Mouse (Mus musculus): ENCODE measurements at regions not wholly inside any gene's neighbourhood (a gene's known extent, or its start where the extent isn't known, plus 50 kb on each side); places are given as distances from the start of the nearest gene placed in this dataset.

DNA sequence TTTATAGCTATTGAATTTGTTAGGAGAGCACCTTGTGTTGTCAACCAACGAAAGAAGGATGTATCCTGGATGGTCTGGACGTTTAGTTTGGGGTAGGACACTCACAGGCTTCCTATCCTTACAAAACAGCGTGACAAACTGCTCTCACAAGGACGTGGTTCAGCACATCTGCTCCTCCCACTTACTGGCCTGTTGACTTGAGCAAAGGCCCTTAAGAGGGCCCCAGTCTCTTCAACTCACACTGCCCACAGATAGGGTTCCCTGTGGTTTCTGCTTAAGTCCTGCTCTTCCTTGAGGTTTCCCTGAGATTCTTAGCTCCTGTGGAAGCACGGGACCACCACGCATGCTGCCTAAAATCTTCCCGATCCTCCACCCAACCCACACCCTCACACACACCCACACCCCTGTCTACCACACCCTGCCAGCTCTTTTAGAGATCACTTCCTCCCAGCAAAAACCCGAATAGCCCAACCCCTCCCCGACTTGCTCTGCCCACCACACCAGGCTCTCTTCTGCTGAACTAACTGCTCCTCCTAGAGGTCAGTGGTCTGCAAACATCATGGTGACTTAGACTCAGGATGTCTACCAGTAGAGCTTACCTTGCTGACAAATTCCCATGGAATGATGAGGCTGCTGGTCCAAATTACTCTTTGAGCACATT is 95.7 kb upstream of the Hnrnpa3 start:
- DNase-seq (ENCODE audit: low spot score in 2 of 2) = no peak

DNA sequence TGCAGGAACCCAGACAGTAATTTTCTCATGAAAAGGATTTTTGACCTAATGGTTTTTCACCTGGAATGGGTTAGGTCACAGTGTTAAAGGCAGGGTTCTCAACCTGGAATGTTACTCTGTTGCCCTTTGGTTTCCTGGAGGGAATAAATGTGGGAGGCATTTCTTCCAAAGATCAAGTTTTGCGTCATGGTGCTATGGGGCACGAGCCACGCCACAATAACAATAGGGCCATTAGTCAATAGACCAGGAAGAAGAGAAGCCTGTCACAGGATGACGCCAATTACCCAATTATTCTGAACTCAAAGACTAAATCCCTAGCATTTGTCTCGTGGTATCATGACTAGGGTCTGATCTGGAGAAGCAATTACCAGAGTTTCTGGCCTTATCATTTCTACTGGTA is 94.3 kb upstream of the Hnrnpa3 start:
- no peak for DNase-seq (ENCODE audit: low spot score in 2 of 2)

DNA sequence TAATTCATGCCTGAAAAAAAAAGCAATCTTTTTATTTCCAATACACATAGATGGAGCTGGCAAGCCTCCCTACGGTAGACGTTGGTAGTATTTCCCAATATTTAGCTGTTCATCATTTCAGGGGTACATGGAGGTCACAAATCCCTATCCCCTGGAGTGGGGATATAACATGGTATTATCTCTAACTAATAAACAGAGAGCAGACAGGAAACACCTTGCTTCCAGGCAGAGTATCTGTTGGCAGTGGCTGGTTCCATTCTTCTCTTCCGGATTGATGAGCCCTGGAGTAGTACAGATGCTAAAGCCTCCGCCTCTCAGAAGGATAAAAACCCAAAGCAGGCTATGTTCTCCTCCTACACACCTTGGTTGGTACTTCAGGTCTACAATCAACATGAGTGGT is 91.9 kb upstream of the Hnrnpa3 start:
- no peak for DNase-seq (ENCODE audit: low spot score in 2 of 2)

DNA sequence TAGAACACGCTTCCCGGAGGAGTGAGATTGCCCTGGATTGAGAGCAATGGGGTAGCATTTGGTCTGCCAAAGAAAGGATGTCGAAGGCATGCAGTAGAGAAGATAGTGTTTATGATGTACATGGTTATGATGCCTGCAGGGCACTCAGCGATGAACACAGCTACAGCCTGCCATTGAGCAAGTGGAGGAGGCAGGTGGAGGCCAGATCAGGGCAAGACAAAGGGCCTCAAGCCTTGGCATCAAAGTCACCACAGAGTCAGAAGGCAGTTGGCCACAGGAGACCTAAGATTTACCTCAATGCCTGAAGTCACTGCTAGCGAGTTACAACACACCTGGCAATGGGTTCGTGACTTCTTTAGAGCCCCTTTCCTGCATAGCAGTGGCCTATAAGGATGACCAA is 89.3 kb upstream of the Hnrnpa3 start:
- DNase-seq (ENCODE audit: low spot score in 2 of 2) = no peak

DNA sequence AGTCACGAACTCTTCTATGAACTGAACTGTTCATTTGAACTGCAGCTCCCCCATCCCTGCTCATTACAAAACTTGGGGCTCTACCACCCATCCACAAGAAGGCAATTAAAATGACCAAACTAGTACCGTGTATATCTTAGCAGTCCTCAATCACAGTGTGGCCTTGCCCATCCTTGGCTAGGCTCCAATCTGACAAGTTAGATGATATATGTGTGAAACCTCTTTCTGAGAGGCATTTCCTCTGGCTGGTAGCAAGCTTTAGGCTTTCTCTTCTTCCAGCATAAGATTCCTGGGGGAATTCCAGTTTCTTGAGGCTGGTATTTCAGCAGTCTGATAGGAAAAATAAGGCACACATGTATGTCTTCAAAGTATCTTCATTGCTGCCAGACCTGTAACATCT is 88.8 kb upstream of the Hnrnpa3 start:
- no peak for DNase-seq (ENCODE audit: low spot score in 2 of 2)

DNA sequence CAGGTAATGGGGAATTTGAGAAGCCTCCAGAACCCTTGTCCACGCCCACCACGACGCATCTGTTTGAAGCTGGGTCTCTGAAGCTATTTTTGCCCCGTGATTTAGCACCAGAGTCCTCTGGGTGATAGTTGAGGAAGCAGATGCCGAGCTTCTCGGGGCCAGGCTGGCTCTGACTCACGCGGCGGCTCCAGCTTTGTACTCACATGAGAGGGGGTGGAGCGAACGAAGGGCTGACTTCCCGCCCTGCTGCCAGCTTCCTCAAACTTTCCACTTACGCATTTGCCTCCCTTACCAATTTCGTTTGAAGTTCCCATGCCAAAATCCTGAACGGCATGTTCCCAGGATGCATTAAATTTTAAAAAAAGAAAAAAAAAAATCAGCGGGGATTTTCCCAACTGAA is 74.1 kb upstream of the Hnrnpa3 start:
- peak; percentile 48 to 63 for DNase-seq (ENCODE audit: low spot score in 2 of 2)

DNA sequence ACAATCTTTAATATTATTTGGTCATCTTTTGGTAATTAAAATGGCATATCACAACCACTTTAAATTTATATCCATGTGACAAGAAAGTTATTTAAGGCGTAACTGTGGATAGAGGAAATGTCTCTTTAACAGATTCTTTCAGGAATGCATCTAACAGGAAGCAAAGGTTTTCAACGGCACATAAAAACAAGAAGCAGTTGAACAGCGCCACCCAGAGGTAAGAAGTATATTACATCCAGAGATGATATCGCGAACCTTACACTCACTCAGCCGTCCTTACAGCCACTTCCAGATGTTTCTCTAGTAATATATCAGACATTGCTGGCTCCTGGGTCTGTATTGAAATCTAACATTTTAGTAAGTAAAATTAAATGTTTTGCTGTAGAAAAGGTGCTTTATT is 70.5 kb upstream of the Hnrnpa3 start:
- peak in 1 of 2 experiments; percentile 24 for DNase-seq (ENCODE audit: low spot score in 2 of 2)

DNA sequence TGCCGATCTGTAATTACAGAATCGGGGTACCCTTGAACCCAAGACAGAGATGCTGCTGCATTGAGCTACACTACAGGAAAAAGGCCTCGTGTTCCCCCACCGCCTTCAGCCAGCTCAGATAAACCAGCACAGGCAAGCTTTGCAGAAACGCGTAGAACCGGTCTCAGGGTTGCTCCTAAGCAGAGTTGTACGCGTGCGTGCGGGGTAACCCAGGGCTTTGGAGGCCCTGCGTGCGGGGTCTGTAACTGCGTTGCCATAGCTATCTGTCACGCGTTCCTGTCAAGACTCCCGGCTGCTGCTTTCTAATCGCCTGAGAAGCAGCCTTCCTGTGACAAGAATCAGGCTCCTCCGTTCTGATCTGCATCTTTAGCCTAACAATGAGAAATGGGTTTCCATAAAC is 69.6 kb upstream of the Hnrnpa3 start:
- DNase-seq (ENCODE audit: low spot score in 2 of 2) = no peak

DNA sequence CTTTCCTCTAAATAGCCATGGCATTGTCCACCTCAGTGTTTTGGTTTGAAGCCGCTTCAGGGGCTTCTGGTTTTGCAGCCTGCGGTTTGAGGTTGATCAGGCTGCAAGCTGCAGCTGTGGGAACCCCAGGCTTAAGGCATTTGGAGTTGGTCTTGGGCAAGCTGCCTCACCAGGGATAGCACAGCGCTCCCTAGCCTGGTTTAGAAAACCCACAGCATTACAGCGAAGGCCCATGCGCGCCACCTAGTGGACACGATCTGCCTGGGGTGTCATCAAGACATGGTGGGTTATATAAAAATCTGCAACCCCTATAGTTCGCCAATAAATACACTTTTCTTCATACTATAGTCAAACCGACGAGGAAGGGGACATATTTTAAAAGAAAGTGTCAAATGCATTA is 68.9 kb upstream of the Hnrnpa3 start:
- DNase-seq (ENCODE audit: low spot score in 2 of 2) = peak; percentile 81 to 85

DNA sequence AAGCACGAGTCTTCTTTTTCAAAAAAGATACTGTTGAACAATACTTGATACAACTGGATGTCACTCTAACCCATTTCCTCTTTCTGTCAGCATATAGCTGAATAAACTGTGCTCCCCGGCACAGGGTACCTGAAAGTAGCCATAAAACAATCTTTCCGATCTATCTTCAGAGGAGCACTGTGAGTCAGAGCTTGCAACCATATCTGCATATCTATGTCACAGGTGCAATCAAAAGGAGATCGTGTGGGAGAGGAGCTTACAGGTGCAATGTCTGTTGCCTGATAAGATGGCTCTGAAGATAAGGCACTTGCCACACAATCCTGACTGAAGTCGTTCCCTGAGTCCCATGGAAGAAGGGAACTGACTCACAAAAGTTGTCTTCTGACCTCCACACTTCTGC is 58.5 kb upstream of the Hnrnpa3 start:
- no peak for DNase-seq (ENCODE audit: low spot score in 2 of 2)

DNA sequence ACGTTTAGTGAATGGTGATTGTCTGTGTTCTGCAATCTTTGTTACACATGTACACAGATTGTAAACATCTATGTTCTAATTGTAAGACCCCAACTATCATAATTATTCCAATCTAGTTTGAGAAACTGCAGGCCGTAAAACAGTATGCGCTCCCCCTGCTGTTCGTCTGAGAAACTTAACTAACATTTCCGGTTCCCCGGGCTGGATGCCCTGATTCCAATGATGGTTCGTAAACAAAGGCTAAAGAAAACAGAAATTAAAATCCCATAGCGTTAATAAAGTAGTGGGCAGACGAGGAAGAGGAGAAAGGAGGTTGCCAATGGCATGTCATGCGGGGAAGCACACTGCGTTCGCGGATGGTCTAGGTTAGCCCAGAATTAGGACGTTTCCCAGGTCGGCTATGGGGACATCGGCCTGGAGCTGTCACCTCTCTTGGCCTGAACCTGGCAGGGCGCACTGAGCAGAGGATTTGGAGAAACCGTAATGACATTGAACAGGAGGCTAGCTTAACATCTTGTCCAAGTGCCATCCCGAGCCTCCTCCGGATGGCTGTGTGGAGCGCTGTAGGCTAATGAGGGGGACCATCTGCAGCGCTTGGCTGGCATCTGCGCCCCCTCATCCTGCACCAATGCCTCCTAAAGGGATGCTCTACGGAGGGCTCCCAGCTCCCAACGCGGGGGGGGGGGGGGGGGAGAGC is 55.7 kb upstream of the Hnrnpa3 start:
- DNase-seq (ENCODE audit: low spot score in 2 of 2) = no peak

DNA sequence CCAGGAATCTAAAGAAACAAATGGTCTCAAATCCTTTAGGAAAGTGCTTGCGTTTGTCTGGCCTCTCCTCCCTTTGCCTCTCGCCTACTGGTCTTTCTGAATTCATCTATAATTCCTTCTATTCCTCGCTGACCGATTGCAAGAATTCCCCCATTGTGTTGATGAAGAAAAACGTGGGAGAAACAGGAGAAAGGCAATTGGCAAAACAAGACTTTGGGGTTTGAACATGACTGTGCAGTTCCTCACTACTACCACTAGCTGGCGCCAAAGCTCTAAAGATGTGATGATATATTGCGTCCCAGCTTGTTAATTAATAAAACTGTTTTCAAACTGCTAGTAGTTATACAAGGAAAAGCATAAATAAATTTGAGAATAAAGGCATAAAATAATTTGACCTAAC is 53.4 kb upstream of the Hnrnpa3 start:
- DNase-seq (ENCODE audit: low spot score in 2 of 2) = no peak

DNA sequence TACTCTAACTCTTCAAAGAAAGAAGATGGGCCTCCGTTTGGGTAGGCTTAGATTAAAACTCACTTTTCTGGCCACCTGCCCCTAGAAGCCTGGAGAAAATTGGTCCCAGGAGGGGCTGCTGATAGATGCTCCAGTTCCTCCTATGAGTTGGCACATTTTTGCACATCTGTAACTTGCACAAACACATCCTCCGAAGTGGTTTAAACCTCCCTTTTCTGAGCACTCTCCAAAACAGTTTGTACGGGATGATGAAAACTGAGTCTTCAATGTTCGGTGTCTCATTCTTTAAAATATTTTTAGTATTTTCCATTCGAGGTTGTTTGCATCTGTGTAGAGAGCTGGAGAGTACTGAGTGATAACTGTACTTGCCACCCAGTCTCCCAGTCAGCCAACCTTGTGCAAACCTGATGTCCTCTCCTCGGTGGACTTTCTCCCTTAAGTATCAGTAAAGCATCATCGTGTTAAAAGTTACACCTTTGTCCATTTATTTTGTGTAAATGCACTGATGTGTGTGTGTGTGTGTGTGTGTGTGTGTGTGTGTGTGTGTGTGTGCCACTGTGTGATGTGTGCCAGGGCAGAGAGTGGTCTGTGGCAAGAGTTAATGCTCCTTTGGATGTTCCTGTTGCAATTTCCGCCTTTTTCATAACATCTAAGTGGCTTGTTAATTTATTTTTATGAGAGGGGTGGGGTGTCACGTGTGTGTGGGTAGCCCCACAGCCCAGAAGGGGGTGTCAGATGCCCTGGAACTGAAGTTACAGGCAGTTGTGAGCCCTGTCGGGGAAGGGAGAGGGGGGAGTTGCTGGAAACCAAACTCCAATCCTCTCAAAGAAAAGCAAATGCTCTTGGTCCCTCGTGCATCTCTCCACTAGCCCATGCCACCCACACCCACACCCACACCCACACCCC is 51.8 kb upstream of the Hnrnpa3 start:
- no peak for DNase-seq (ENCODE audit: low spot score in 2 of 2)

DNA sequence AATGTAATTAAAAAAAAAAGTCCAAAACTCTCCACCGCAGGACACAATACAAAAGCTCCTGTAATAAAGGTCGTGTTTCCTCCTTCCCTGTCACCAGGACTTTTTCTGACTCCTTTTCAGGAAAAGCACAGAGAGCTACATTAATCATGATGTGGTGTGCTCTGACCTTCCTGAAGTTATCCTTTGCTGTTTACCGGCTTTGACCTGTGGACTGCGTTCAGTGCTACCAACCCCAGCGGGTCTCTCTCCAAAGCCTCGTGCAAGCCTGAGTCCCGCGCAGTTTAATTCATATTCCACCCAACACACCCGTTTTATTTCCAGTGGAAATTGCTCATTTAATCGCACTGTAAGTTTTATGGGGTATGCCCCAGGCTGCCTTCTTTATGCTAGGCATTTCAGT is 51.1 kb upstream of the Hnrnpa3 start:
- no peak for DNase-seq (ENCODE audit: low spot score in 2 of 2)

DNA sequence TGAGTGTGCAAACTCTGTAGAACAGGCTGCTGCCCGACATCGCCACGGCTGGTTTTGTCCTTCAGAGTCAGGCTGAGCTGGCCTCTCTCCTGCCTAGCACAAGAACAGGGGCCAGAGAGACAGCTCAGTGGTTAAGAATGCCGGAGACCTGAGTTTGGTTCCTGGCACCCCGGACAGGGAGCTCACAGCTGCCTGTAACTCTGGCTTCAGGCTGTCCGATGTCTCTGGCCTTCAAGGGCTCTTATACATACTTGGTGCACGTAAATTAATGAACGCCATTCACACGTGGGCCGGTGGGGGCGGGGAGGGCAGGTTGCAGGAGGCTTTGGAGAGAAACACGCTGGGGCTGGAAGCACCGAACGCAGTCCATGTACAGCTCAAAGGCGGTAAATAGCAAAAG is 50.6 kb upstream of the Hnrnpa3 start:
- no peak for DNase-seq (ENCODE audit: low spot score in 2 of 2)

DNA sequence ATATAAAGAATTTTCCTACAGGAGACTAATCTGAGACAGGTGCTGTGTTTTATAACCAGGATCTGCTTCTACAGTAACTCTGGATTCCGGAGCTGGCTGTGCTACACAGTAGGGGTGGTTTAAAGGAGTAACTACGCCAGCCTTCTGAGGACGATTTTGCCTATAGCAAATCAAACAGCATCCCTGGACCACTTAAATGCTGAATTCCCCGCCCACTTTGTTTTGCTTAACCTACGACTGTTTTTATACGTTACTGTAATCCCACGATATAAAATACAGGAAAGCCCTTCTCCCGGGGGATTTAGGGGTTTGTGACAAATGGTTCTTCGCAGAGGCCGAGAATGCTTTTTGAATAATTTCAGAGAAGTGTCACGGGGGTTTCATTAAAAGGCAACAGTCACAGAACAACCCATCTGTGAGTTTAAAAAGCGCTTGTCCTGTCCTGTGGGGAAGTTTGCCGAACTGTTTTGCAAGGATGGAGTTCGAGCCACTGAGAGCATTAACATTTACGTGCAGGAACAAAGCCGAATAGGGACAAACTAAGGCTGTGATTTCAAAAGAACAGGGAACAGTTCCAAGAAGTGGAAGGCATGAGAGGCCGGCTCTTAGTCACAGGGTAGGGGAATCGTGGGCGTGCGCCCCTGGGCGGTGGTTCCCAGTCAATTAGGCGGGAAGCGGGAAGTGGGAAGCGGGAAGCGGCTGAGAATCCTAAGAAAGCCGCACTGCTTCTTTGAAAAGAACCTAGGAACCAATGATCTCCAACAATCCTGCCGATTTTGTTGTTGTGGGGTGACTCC is 49.7 kb upstream of the Hnrnpa3 start:
- no peak for DNase-seq (ENCODE audit: low spot score in 2 of 2)
